In genomic region chr1:133302540-133302939, GRCm38 (mm10) we compare ENCODE assay signal across 11 mouse cellular contexts. TPM values are rescaled to one million over a fixed set of nuclear protein-coding genes. Genes with fewer than 3 reads are reported as not detected.
DNase-seq lines count a peak whose midpoint lies in the region; ATAC-seq lines count a peak whose summit lies in the region.
"Had no signal": no experiment of that assay in that cellular context is flagged by ENCODE, and none has a peak within 500 bp of the region (broad histone marks: within the 10 kb centered on the region; RNA-seq: fewer than 3 reads in every experiment).

No protein-coding gene starts in this region.

- H3K4me2 ChIP-seq in forebrain, embryonic 14.5 days (ENCODE audit: low read length): no peak overlapping the region
- no peak overlapping the region for H3K4me2 ChIP-seq in forebrain, embryonic 11.5 days (ENCODE audit: low read depth, low read length, severe bottlenecking)
- H3K4me2 ChIP-seq in stomach, embryonic 16.5 days (ENCODE audit: low read depth, low read length): no peak overlapping the region

- peaks cover 15% of the 10 kb centered on the region for H3K36me3 ChIP-seq in forebrain, embryonic 14.5 days (ENCODE audit: control insufficient read depth, insufficient read depth, low read length)
- no peaks in the 10 kb centered on the region for H3K36me3 ChIP-seq in forebrain, embryonic 11.5 days (ENCODE audit: control insufficient read depth, insufficient read depth, low read length)
- H3K36me3 ChIP-seq in stomach, embryonic 16.5 days (ENCODE audit: control insufficient read depth, insufficient read depth, low read length): no peaks in the 10 kb centered on the region

- WGBS in forebrain, embryonic 14.5 days: 23% methylated on average over 3 of the region's 3 CpGs
- 59% methylated on average over 3 of the region's 3 CpGs for WGBS in forebrain, embryonic 11.5 days
- 28% methylated on average over 3 of the region's 3 CpGs for WGBS in stomach, embryonic 16.5 days

- no peak overlapping the region for H3K27ac ChIP-seq in forebrain, embryonic 14.5 days (ENCODE audit: low read depth, low read length)
- H3K27ac ChIP-seq in forebrain, embryonic 11.5 days (ENCODE audit: low read depth, low read length): no peak overlapping the region
- H3K27ac ChIP-seq in stomach, embryonic 16.5 days (ENCODE audit: low read length): peak overlapping the region; percentile 41

- H3K27me3 ChIP-seq in forebrain, embryonic 14.5 days (replicated peaks; ENCODE audit: control insufficient read depth, insufficient read depth, low read length): no peaks in the 10 kb centered on the region
- H3K27me3 ChIP-seq in forebrain, embryonic 11.5 days (ENCODE audit: control insufficient read depth, insufficient read depth, low read length): no peaks in the 10 kb centered on the region
- no peaks in the 10 kb centered on the region for H3K27me3 ChIP-seq in stomach, embryonic 16.5 days (ENCODE audit: control insufficient read depth, insufficient read depth, low read length)

- peak; percentile 59 for DNase-seq in forebrain, embryonic 14.5 days (ENCODE audit: low spot score)
- no peak for DNase-seq in forebrain, embryonic 11.5 days (ENCODE audit: low spot score)
- DNase-seq in NIH3T3 (ENCODE audit: low read depth): peak; percentile 76
- peak; percentile 32 for DNase-seq in gastrocnemius, postnatal 10 days
- DNase-seq in kidney, postnatal 10 days: peak; percentile 69
- DNase-seq in thymus, postnatal 0 days (ENCODE audit: low spot score): no peak
- DNase-seq in thymus, postnatal 25 days: no peak

- H3K4me1 ChIP-seq in forebrain, embryonic 14.5 days (ENCODE audit: control insufficient read depth, insufficient read depth, low read length): 0 out of 2 replicates have a peak, but pooled peaks cover 6% of the 10 kb centered on the region
- H3K4me1 ChIP-seq in forebrain, embryonic 11.5 days (replicated peaks; ENCODE audit: control insufficient read depth, insufficient read depth, low read length): 0 out of 2 replicates have a peak, but pooled peaks cover 2% of the 10 kb centered on the region
- H3K4me1 ChIP-seq in stomach, embryonic 16.5 days (ENCODE audit: control insufficient read depth, insufficient read depth, low read length): peaks cover 8% of the 10 kb centered on the region

- H3K9me3 ChIP-seq in forebrain, embryonic 14.5 days (replicated peaks; ENCODE audit: control insufficient read depth, low read length): no peaks in the 10 kb centered on the region
- H3K9me3 ChIP-seq in forebrain, embryonic 11.5 days (ENCODE audit: control insufficient read depth, low read length): no peaks in the 10 kb centered on the region
- H3K9me3 ChIP-seq in stomach, embryonic 16.5 days (replicated peaks; ENCODE audit: control insufficient read depth, low read length): no peaks in the 10 kb centered on the region

- H3K9ac ChIP-seq in forebrain, embryonic 14.5 days (ENCODE audit: low read length): no peak overlapping the region
- H3K9ac ChIP-seq in forebrain, embryonic 11.5 days (ENCODE audit: low read length): no peak overlapping the region
- peak overlapping the region; percentile 15; the same call in 1 of the 2 replicates for H3K9ac ChIP-seq in stomach, embryonic 16.5 days (ENCODE audit: low read length)

- H3K4me3 ChIP-seq in forebrain, embryonic 14.5 days (ENCODE audit: low read depth, low read length): no peak overlapping the region
- H3K4me3 ChIP-seq in forebrain, embryonic 11.5 days (ENCODE audit: low read depth, low read length): no peak overlapping the region
- no peak overlapping the region for H3K4me3 ChIP-seq in stomach, embryonic 16.5 days (replicated peaks; ENCODE audit: low read length)

- no peak for ATAC-seq in forebrain, embryonic 14.5 days
- no peak for ATAC-seq in forebrain, embryonic 11.5 days (replicated peaks; ENCODE audit: low FRiP score)
- ATAC-seq in stomach, embryonic 16.5 days (ENCODE audit: insufficient read depth, low FRiP score): peak; percentile 56; the same call in 1 of the 2 replicates

RNA-seq across cellular contexts. Expression of gene Golt1a, which starts 7.1 kb away (rescaled TPM):
- not detected in 2 replicates for polyA plus RNA-seq in forebrain, embryonic 14.5 days (2014; fragmentation: Nextera tagmentation; extraction: Ambion mirVana)
- polyA plus RNA-seq in forebrain, embryonic 11.5 days (2014; fragmentation: Nextera tagmentation; extraction: Ambion mirVana): not detected in 2 replicates
- not detected for total RNA-seq in gastrocnemius, postnatal 10 days (2021)
- polyA plus RNA-seq in stomach, embryonic 16.5 days (2015; fragmentation: Nextera tagmentation; extraction: Ambion mirVana): 8.2 and 8.7 TPM in 2 replicates
- polyA plus RNA-seq in thymus, postnatal 0 days (2015; fragmentation: Nextera tagmentation; extraction: Ambion mirVana): not detected in 2 replicates
- polyA plus RNA-seq: cerebellum, adult 2 months; limb, embryonic 14.5 days; testis, adult 2 months had no signal

RNA-seq across cellular contexts. Expression of gene Kiss1, which starts 19.1 kb away (rescaled TPM):
- not detected in 2 replicates for polyA plus RNA-seq in forebrain, embryonic 14.5 days (2014; fragmentation: Nextera tagmentation; extraction: Ambion mirVana)
- polyA plus RNA-seq in forebrain, embryonic 11.5 days (2014; fragmentation: Nextera tagmentation; extraction: Ambion mirVana): 0.43 TPM in 1 of 2 replicates, not detected in the other
- not detected for total RNA-seq in gastrocnemius, postnatal 10 days (2021)
- polyA plus RNA-seq in stomach, embryonic 16.5 days (2015; fragmentation: Nextera tagmentation; extraction: Ambion mirVana): not detected in 2 replicates
- 0.39 TPM in 1 of 2 replicates, not detected in the other for polyA plus RNA-seq in thymus, postnatal 0 days (2015; fragmentation: Nextera tagmentation; extraction: Ambion mirVana)
- polyA plus RNA-seq: cerebellum, adult 2 months; limb, embryonic 14.5 days had no signal

RNA-seq across cellular contexts. Expression of gene Ren1, which starts 47.8 kb away (rescaled TPM):
- 0.22 TPM in 1 of 2 replicates, not detected in the other for polyA plus RNA-seq in forebrain, embryonic 14.5 days (2014; fragmentation: Nextera tagmentation; extraction: Ambion mirVana)
- not detected in 2 replicates for polyA plus RNA-seq in forebrain, embryonic 11.5 days (2014; fragmentation: Nextera tagmentation; extraction: Ambion mirVana)
- not detected for total RNA-seq in gastrocnemius, postnatal 10 days (2021)
- 2.0 and 3.6 TPM in 2 replicates for polyA plus RNA-seq in stomach, embryonic 16.5 days (2015; fragmentation: Nextera tagmentation; extraction: Ambion mirVana)
- 0.59 and 0.91 TPM in 2 replicates for polyA plus RNA-seq in thymus, postnatal 0 days (2015; fragmentation: Nextera tagmentation; extraction: Ambion mirVana)

Comparison
In these comparisons a context has a peak if more than half of its experiments do, and no peak if none do; other contexts are left out.
1. DNase-seq: peak in forebrain, embryonic 14.5 days (single experiment), NIH3T3 (single experiment), gastrocnemius, postnatal 10 days (single experiment) and kidney, postnatal 10 days (single experiment); none in forebrain, embryonic 11.5 days (single experiment), thymus, postnatal 0 days (single experiment) and thymus, postnatal 25 days (single experiment).